Mouse (Mus musculus) CH12.LX (cell line): Measurements from ENCODE around the gene Adamts16. TPM values are rescaled to one million over a fixed set of nuclear protein-coding genes. Genes with fewer than 3 reads are reported as not detected.

ENCODE experiments used
- DNase-seq: peaks from one replicate; pipeline ENCODE4 v3.0.0-alpha.2; 2013; ENCODE audit errors: extremely low read depth
- H3K27ac ChIP-seq: 2 replicates; pipeline ENCODE4 v1.5.1; 2012; ENCODE audit warnings: low read depth, mild to moderate bottlenecking, control low read depth, moderate library complexity; ENCODE audit not compliant: insufficient read depth
- H3K27me3 ChIP-seq: replicated peaks from 2 replicates; pipeline ENCODE3; 2012; ENCODE audit warnings: inconsistent platforms
- H3K36me3 ChIP-seq, 2 experiments: replicated peaks in 1 of 2; 2 replicates each; pipeline versions ENCODE3 to v1.6.1; 2012; ENCODE audit warnings: inconsistent platforms in 1 of 2, low read length in 1 of 2, mild to moderate bottlenecking in 1 of 2, mixed read lengths in 1 of 2, moderate library complexity in 1 of 2; ENCODE audit not compliant: control insufficient read depth in 1 of 2, insufficient read depth in 1 of 2
- H3K4me1 ChIP-seq, 2 experiments: 2 replicates each; pipeline ENCODE4 v1.6.1; 2012; ENCODE audit warnings: inconsistent platforms in 1 of 2, moderate library complexity in 1 of 2; ENCODE audit not compliant: insufficient read depth in 2 of 2, control insufficient read depth in 1 of 2
- H3K4me2 ChIP-seq: 2 replicates; pipeline ENCODE4 v1.6.1; 2012; ENCODE audit warnings: low read depth, mild to moderate bottlenecking, control low read depth; ENCODE audit not compliant: poor library complexity, insufficient read depth, severe bottlenecking
- H3K4me3 ChIP-seq, 3 experiments: fragments of 150-350 bp in 1 of 3; sonication (generic) in 1 of 3; replicated peaks in 1 of 3; 2 replicates each; pipeline versions ENCODE3 to v1.5.1; 2011 to 2012; ENCODE audit warnings: low read depth in 2 of 3, low read length in 2 of 3, mild to moderate bottlenecking in 2 of 3, moderate library complexity in 2 of 3, control low read depth in 1 of 3, improper control_type of control experiment in 1 of 3, inconsistent platforms in 1 of 3, mixed read lengths in 1 of 3; ENCODE audit not compliant: poor library complexity in 1 of 3
- H3K79me2 ChIP-seq: replicated peaks from 2 replicates; pipeline ENCODE4 v1.6.1; 2012; ENCODE audit warnings: mild to moderate bottlenecking, moderate library complexity; ENCODE audit not compliant: control insufficient read depth, poor library complexity, insufficient read depth, severe bottlenecking; ENCODE audit errors: extremely low read depth
- H3K9ac ChIP-seq: 2 replicates; pipeline ENCODE4 v1.6.1; 2012; ENCODE audit warnings: low read depth, mild to moderate bottlenecking, control low read depth, moderate library complexity; ENCODE audit not compliant: insufficient read depth
- H3K9me3 ChIP-seq: replicated peaks from 2 replicates; pipeline ENCODE3; 2012; ENCODE audit warnings: low read length, inconsistent platforms, mixed read lengths
- CHD1 ChIP-seq: IDR thresholded peaks from 2 replicates; pipeline ENCODE4 v1.6.1; 2012; ENCODE audit warnings: low read depth, low read length, improper control_type of control experiment, inconsistent platforms
- CTCF ChIP-seq, 2 experiments: IDR thresholded peaks in 1 of 2; conservative IDR thresholded peaks in 1 of 2; 2 replicates each; pipeline ENCODE4 v1.5.1; 2011 to 2012; ENCODE audit warnings: low read depth in 2 of 2, low read length in 2 of 2, improper control_type of control experiment in 1 of 2, inconsistent platforms in 1 of 2, mild to moderate bottlenecking in 1 of 2, moderate library complexity in 1 of 2
- E2F4 ChIP-seq: IDR thresholded peaks from 2 replicates; pipeline ENCODE4 v1.6.1; 2011; ENCODE audit warnings: low read depth, low read length, improper control_type of control experiment; ENCODE audit not compliant: insufficient replicate concordance
- ELF1 ChIP-seq: IDR thresholded peaks from 2 replicates; pipeline ENCODE4 v1.6.1; 2014; ENCODE audit warnings: low read depth, mild to moderate bottlenecking, inconsistent platforms, low read length, improper control_type of control experiment
- EP300 ChIP-seq: IDR thresholded peaks from 2 replicates; pipeline ENCODE4 v1.6.1; 2011; ENCODE audit warnings: low read length, improper control_type of control experiment
- ETS1 ChIP-seq: conservative IDR thresholded peaks from 2 replicates; pipeline ENCODE4 v1.6.1; 2012; ENCODE audit warnings: low read depth, mild to moderate bottlenecking, inconsistent platforms, low read length, improper control_type of control experiment, moderate library complexity
- GABPA ChIP-seq: IDR thresholded peaks from 2 replicates; pipeline ENCODE4 v1.6.1; 2012; ENCODE audit warnings: low read depth, low read length, improper control_type of control experiment, inconsistent platforms; ENCODE audit not compliant: insufficient replicate concordance
- HCFC1 ChIP-seq: IDR thresholded peaks from 2 replicates; pipeline ENCODE4 v1.6.1; 2012; ENCODE audit warnings: low read depth, mild to moderate bottlenecking, inconsistent platforms, low read length, improper control_type of control experiment
- IRF4 ChIP-seq: IDR thresholded peaks from 2 replicates; pipeline ENCODE4 v1.6.1; 2014; ENCODE audit warnings: low read depth, mild to moderate bottlenecking, inconsistent platforms, low read length, improper control_type of control experiment
- JUN ChIP-seq: IDR thresholded peaks from 2 replicates; pipeline ENCODE4 v1.6.1; 2011; ENCODE audit warnings: low read depth, mild to moderate bottlenecking, low read length, improper control_type of control experiment, moderate library complexity; ENCODE audit not compliant: insufficient read depth
- JUND ChIP-seq: conservative IDR thresholded peaks from 2 replicates; pipeline ENCODE4 v1.6.1; 2011; ENCODE audit warnings: low read depth, low read length, improper control_type of control experiment
- KAT2A ChIP-seq: IDR thresholded peaks from 2 replicates; pipeline ENCODE4 v1.6.1; 2012; ENCODE audit warnings: low read length, improper control_type of control experiment, inconsistent platforms; ENCODE audit not compliant: insufficient replicate concordance
- MAFK ChIP-seq: IDR thresholded peaks from 2 replicates; pipeline ENCODE4 v1.6.1; 2011; ENCODE audit warnings: low read length, improper control_type of control experiment; ENCODE audit not compliant: insufficient replicate concordance
- MEF2A ChIP-seq: IDR thresholded peaks from 2 replicates; pipeline ENCODE4 v1.6.1; 2014; ENCODE audit warnings: low read depth, mild to moderate bottlenecking, inconsistent platforms, low read length, improper control_type of control experiment, borderline replicate concordance
- MYC ChIP-seq: IDR thresholded peaks from 2 replicates; pipeline ENCODE4 v1.6.1; 2011; ENCODE audit warnings: low read depth, mild to moderate bottlenecking, improper control_type of control experiment, low read length
- NELFE ChIP-seq: IDR thresholded peaks from 2 replicates; pipeline ENCODE4 v1.6.1; 2011; ENCODE audit warnings: low read depth, low read length, improper control_type of control experiment
- PAX5 ChIP-seq: IDR thresholded peaks from 2 replicates; pipeline ENCODE4 v1.6.1; 2012; ENCODE audit warnings: low read length, inconsistent platforms, mixed read lengths
- POLR2A ChIP-seq: IDR thresholded peaks from 2 replicates; pipeline ENCODE4 v1.6.1; 2011; ENCODE audit warnings: low read depth, mild to moderate bottlenecking, improper control_type of control experiment, low read length
- RAD21 ChIP-seq: IDR thresholded peaks from 2 replicates; pipeline ENCODE4 v1.6.1; 2011; ENCODE audit warnings: low read depth, mild to moderate bottlenecking, low read length, improper control_type of control experiment, moderate library complexity
- SMC3 ChIP-seq: IDR thresholded peaks from 2 replicates; pipeline ENCODE4 v1.6.1; 2011; ENCODE audit warnings: low read depth, low read length, improper control_type of control experiment
- USF1 ChIP-seq: IDR thresholded peaks from 2 replicates; pipeline ENCODE4 v1.6.1; 2014; ENCODE audit warnings: low read depth, mild to moderate bottlenecking, inconsistent platforms, low read length, improper control_type of control experiment
- ZC3H11A ChIP-seq: IDR thresholded peaks from 2 replicates; pipeline ENCODE4 v1.6.1; 2012; ENCODE audit warnings: low read depth, mild to moderate bottlenecking, inconsistent platforms, low read length, improper control_type of control experiment
- ZMIZ1 ChIP-seq: IDR thresholded peaks from 2 replicates; pipeline ENCODE4 v1.6.1; 2012; ENCODE audit warnings: low read depth, mild to moderate bottlenecking, inconsistent platforms, low read length, improper control_type of control experiment
- dilution Hi-C: fragments of 300-500 bp; cut with MboI; formaldehyde crosslinking; loops from 2 replicates; pipeline ENCODE4 v1.14.3; 2020; ENCODE audit warnings: low sequenced_read_pairs; ENCODE audit not compliant: extremely low pct_unique_long_range_greater_than_20kb, extremely low pct_ligation_motif_present
- in situ Hi-C: fragments of 300-500 bp; cut with MboI; formaldehyde crosslinking; loops from 3 replicates; pipeline ENCODE4 v1.14.3; 2019; ENCODE audit warnings: low sequenced_read_pairs, low pct_ligation_motif_present, low pct_unique_long_range_greater_than_20kb, mixed read lengths
- polyA plus RNA-seq: library from polyadenylated mRNA; unstranded; fragments of >175 nt; gene quantifications from 2 replicates; pipeline ENCODE4 v1.2.1, GENCODE M21; 2012; ENCODE audit warnings: low read depth; ENCODE audit not compliant: insufficient read length
- total RNA-seq, 2 experiments: library from RNA; depleted of rRNA; stranded (reverse); fragments of 300-350 nt in 1 of 2; fragments of >200 nt in 1 of 2; gene quantifications; 2 replicates each; pipeline ENCODE4 v1.2.3; 2012 to 2014

The Adamts16 gene
- total and polyA plus RNA-seq, 3 experiments = not detected

DNA sequence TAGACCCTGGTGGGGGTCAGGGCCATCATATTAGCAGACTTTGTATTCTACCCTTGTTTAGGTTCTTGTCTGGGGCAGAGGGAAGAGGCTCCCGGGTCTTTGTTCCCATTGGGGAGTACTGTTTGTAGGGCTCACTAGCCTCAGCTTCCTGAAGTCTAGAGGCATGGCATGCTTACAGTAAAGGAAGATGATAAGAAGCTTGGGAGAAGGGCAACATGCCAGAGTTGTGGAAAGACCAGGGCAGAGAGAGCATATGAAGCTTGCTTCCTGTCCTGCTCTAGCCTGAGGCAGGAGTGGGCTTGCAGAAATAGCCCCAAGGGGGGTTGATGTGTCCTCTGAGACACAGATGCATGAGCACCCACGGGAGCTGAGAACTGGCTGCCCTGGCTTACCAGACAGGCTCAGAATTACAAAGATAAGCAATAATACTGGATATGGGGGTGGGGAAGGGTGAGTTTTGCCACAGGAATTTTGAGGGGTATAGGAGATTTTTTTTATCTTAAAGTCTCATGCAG is 117.4 kb downstream of the Adamts16 start:
- no peaks in the 10 kb centered on the region for H3K27me3 ChIP-seq
- H3K36me3 ChIP-seq = no peaks in the 10 kb centered on the region
- dilution Hi-C loops (no loop called here), in situ Hi-C loops (no loop called here)
- DNase-seq = no peak
- H3K27ac ChIP-seq = no peak overlapping the region
- no peak overlapping the region for H3K4me3 ChIP-seq
- no peak for TF ChIP-seq CHD1
- no peak for TF ChIP-seq E2F4
- TF ChIP-seq RAD21 = no peak
- no peak for TF ChIP-seq EP300
- TF ChIP-seq ZMIZ1 = no peak
- TF ChIP-seq USF1 = no peak
- no peak for TF ChIP-seq ZC3H11A
- no peak for TF ChIP-seq IRF4
- no peak for TF ChIP-seq SMC3
- TF ChIP-seq PAX5 = no peak
- TF ChIP-seq MAFK = no peak
- TF ChIP-seq JUN = no peak
- no peak for TF ChIP-seq NELFE
- no peak for TF ChIP-seq CTCF (conservative IDR thresholded peaks at IDR 0.05 in 1 of 2, IDR thresholded peaks at IDR 0.05 in 1 of 2; ENCODE audit: low read depth in 2 of 2, low read length in 2 of 2)
- no peak for TF ChIP-seq KAT2A
- no peak for TF ChIP-seq JUND
- no peak for TF ChIP-seq ETS1
- no peak for TF ChIP-seq HCFC1
- TF ChIP-seq GABPA = no peak
- no peak for TF ChIP-seq MEF2A
- H3K79me2 ChIP-seq = no peaks in the 10 kb centered on the region
- H3K4me1 ChIP-seq = peaks cover 2 to 18% of the 10 kb centered on the region in 2 experiments; a peak in 3 of 4 replicates
- no peaks in the 10 kb centered on the region for H3K9me3 ChIP-seq
- H3K4me2 ChIP-seq = no peak overlapping the region
- no peak overlapping the region for H3K9ac ChIP-seq

DNA sequence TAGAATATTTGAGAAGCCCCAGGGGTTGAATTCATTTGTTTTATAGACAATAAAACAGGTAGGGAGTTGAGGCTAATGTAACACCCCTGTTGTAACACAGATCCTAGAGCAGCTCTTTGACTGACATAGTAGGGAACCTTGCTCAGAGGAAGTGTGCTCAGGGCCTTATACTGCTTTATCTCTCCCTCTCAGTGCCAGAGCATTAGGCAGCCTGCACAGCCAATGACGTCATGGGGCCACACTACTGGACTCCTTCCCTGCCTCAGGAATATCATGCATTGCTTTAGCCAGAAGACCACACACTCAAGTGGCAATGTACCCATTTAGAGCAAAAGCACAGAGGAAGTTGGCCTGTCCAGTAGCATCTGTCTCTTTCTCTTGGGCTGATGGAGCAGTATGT is 121.6 kb downstream of the Adamts16 start:
- in situ Hi-C loops = no loop called here
- Histone ChIP-seq H3K36me3 (no peaks in the 10 kb centered on the region), H3K4me2 (no peak overlapping the region), H3K4me3 (no peak overlapping the region), H3K27me3 (no peaks in the 10 kb centered on the region), H3K9me3 (no peaks in the 10 kb centered on the region), H3K4me1 (peaks cover 2 to 26% of the 10 kb centered on the region in 2 experiments; a peak in 3 of 4 replicates), H3K79me2 (no peaks in the 10 kb centered on the region), H3K27ac (no peak overlapping the region), H3K9ac (no peak overlapping the region)
- dilution Hi-C loops = no loop called here
- no peak for DNase-seq
- TF ChIP-seq ELF1 (no peak), MYC (no peak), KAT2A (no peak), CTCF (conservative IDR thresholded peaks at IDR 0.05 in 1 of 2, IDR thresholded peaks at IDR 0.05 in 1 of 2; ENCODE audit: low read depth in 2 of 2, low read length in 2 of 2) (no peak), MAFK (no peak), POLR2A (no peak)
